ENCODE assay signal across 8 mouse cellular contexts in genomic region chr16:96199913-96200701, GRCm38 (mm10). TPM values are rescaled to one million over a fixed set of nuclear protein-coding genes. Genes with fewer than 3 reads are reported as not detected.
DNase-seq lines count a peak whose midpoint lies in the region; ATAC-seq and TF ChIP-seq lines count a peak whose summit lies in the region.

Gene Sh3bgr, plus strand, starts transcription at chr16:96200450.

- H3K4me2 ChIP-seq in embryonic facial prominence, embryonic 14.5 days (ENCODE audit: low read depth, low read length): peak within 1 kb of the TSS; percentile 48
- H3K4me2 ChIP-seq in heart, embryonic 13.5 days: peak within 1 kb of the TSS; percentile 71
- H3K4me2 ChIP-seq in kidney, postnatal 0 days (ENCODE audit: low read length): peak within 1 kb of the TSS; percentile 68

- H3K4me3 ChIP-seq in layer of hippocampus, adult 2 months: peak within 1 kb of the TSS; percentile 52
- H3K4me3 ChIP-seq in embryonic facial prominence, embryonic 14.5 days (ENCODE audit: low read depth, low read length): peak within 1 kb of the TSS; percentile 7; the same call in 1 of the 2 replicates
- peak within 1 kb of the TSS; percentile 60 for H3K4me3 ChIP-seq in heart, embryonic 13.5 days
- peak within 1 kb of the TSS; percentile 33 for H3K4me3 ChIP-seq in kidney, postnatal 0 days (replicated peaks; ENCODE audit: low read depth, low read length)
- H3K4me3 ChIP-seq in small intestine, adult 2 months (ENCODE audit: low read depth, low read length): peak within 1 kb of the TSS; percentile 54

- peak within 1 kb of the TSS; percentile 50 for H3K27ac ChIP-seq in layer of hippocampus, adult 2 months
- 0 out of 2 replicates have a peak within 1 kb of the TSS, but pooled peaks have one; percentile 10 for H3K27ac ChIP-seq in embryonic facial prominence, embryonic 14.5 days (replicated peaks; ENCODE audit: low read depth, low read length)
- peak within 1 kb of the TSS; percentile 97 for H3K27ac ChIP-seq in heart, embryonic 13.5 days (replicated peaks)
- peak within 1 kb of the TSS; percentile 67 for H3K27ac ChIP-seq in kidney, postnatal 0 days
- peak within 1 kb of the TSS; percentile 35 for H3K27ac ChIP-seq in small intestine, adult 2 months (ENCODE audit: insufficient read depth, low read depth, low read length)

- H3K36me3 ChIP-seq in embryonic facial prominence, embryonic 14.5 days (ENCODE audit: control insufficient read depth, insufficient read depth, low read length): no peaks in the 10 kb centered on the region
- no peaks in the 10 kb centered on the region for H3K36me3 ChIP-seq in heart, embryonic 13.5 days
- H3K36me3 ChIP-seq in kidney, postnatal 0 days (ENCODE audit: insufficient read depth, low read length): no peaks in the 10 kb centered on the region
- H3K36me3 ChIP-seq in small intestine, adult 2 months (ENCODE audit: control insufficient read depth, insufficient read depth, low read length): no peaks in the 10 kb centered on the region

- no peak for TF ChIP-seq POLR2A in small intestine, adult 2 months (IDR thresholded peaks at IDR 0.05; ENCODE audit: low read depth, low read length)

- no peak for TF ChIP-seq CTCF in layer of hippocampus, adult 2 months (conservative IDR thresholded peaks at IDR 0.05)
- no peak for TF ChIP-seq CTCF in kidney, postnatal 0 days (IDR thresholded peaks at IDR 0.05; ENCODE audit: low read depth)
- TF ChIP-seq CTCF in small intestine, adult 2 months (IDR thresholded peaks at IDR 0.05; ENCODE audit: extremely low read depth, insufficient read length, insufficient replicate concordance, low read depth, low read length): no peak

- peak within 1 kb of the TSS; percentile 37; the same call in 1 of the 2 replicates for H3K9ac ChIP-seq in embryonic facial prominence, embryonic 14.5 days (ENCODE audit: low read depth, low read length)
- peak within 1 kb of the TSS; percentile 89 for H3K9ac ChIP-seq in heart, embryonic 13.5 days
- H3K9ac ChIP-seq in kidney, postnatal 0 days (ENCODE audit: low read depth, low read length): peak within 1 kb of the TSS; percentile 40

- DNase-seq in layer of hippocampus, adult 2 months (ENCODE audit: low spot score in 2 of 2): peak in 1 of 2 experiments; percentile 34
- DNase-seq in layer of hippocampus, adult 9-11 months: no peak
- peak; percentile 49 for DNase-seq in embryonic facial prominence, embryonic 14.5 days (ENCODE audit: low spot score)
- DNase-seq in kidney, postnatal 0 days (ENCODE audit: low spot score): peak; percentile 80
- DNase-seq in lung, postnatal 25 days (ENCODE audit: low spot score): peak; percentile 65
- no peak for DNase-seq in B cell, adult 2 months

- H3K4me1 ChIP-seq in embryonic facial prominence, embryonic 14.5 days (ENCODE audit: control insufficient read depth, insufficient read depth, low read length): peaks cover 5% of the 10 kb centered on the region; the same call in 1 of the 2 replicates
- H3K4me1 ChIP-seq in heart, embryonic 13.5 days: peaks cover 32% of the 10 kb centered on the region
- H3K4me1 ChIP-seq in kidney, postnatal 0 days (replicated peaks; ENCODE audit: insufficient read depth, low read length): peaks cover 14% of the 10 kb centered on the region
- peaks cover 9% of the 10 kb centered on the region for H3K4me1 ChIP-seq in small intestine, adult 2 months (ENCODE audit: control insufficient read depth, insufficient read depth, insufficient read length, low read length)

- no peaks in the 10 kb centered on the region for H3K9me3 ChIP-seq in embryonic facial prominence, embryonic 14.5 days (ENCODE audit: control insufficient read depth, low read length)
- no peaks in the 10 kb centered on the region for H3K9me3 ChIP-seq in heart, embryonic 13.5 days
- H3K9me3 ChIP-seq in kidney, postnatal 0 days (replicated peaks; ENCODE audit: low read length): no peaks in the 10 kb centered on the region

- WGBS in embryonic facial prominence, embryonic 14.5 days: 6% methylated on average over 20 of the region's 20 CpGs
- WGBS in heart, embryonic 13.5 days: 1% methylated on average over 20 of the region's 20 CpGs
- 1% methylated on average over 20 of the region's 20 CpGs for WGBS in kidney, postnatal 0 days
- WGBS in small intestine, adult 2 months: 4% methylated on average over 20 of the region's 20 CpGs

- peak; percentile 87 for ATAC-seq in embryonic facial prominence, embryonic 14.5 days (ENCODE audit: low read depth)
- ATAC-seq in heart, embryonic 13.5 days (ENCODE audit: extremely low read depth, insufficient number of reproducible peaks, low FRiP score, low TSS enrichment): peak; percentile 91
- peak; percentile 89 for ATAC-seq in kidney, postnatal 0 days (replicated peaks; ENCODE audit: low FRiP score, low read depth)

- H3K27me3 ChIP-seq in embryonic facial prominence, embryonic 14.5 days (replicated peaks; ENCODE audit: control insufficient read depth, insufficient read depth, low read length): no peaks in the 10 kb centered on the region
- no peaks in the 10 kb centered on the region for H3K27me3 ChIP-seq in heart, embryonic 13.5 days (replicated peaks)
- no peaks in the 10 kb centered on the region for H3K27me3 ChIP-seq in kidney, postnatal 0 days (ENCODE audit: insufficient read depth, low read length)
- H3K27me3 ChIP-seq in small intestine, adult 2 months (ENCODE audit: control insufficient read depth, insufficient read depth, low read length): no peaks in the 10 kb centered on the region

RNA-seq across cellular contexts. Expression of gene Sh3bgr, which starts in this region (rescaled TPM):
- 1 to 10 TPM; 2.1 to 3.3 TPM for total RNA-seq in layer of hippocampus, adult 2 months (2021)
- polyA plus RNA-seq in embryonic facial prominence, embryonic 14.5 days (2014; fragmentation: Nextera tagmentation; extraction: Ambion mirVana): 25.4 and 40.9 TPM in 2 replicates
- polyA plus RNA-seq in heart, embryonic 13.5 days (2015; fragmentation: Nextera tagmentation; extraction: Ambion mirVana): 520 and 554 TPM in 2 replicates
- polyA plus RNA-seq in kidney, postnatal 0 days (2015; fragmentation: Nextera tagmentation; extraction: Ambion mirVana): 3.3 and 3.6 TPM in 2 replicates
- polyA plus RNA-seq in small intestine, adult 2 months (2012; rRNA removed): 3.8 and 4.5 TPM in 2 replicates

Comparison
In these comparisons a context has a peak if more than half of its experiments do, and no peak if none do; other contexts are left out.
1. RNA of gene Sh3bgr (polyA plus RNA-seq): 520 to 554 TPM in heart, embryonic 13.5 days; 25.4 to 40.9 TPM in embryonic facial prominence, embryonic 14.5 days, 3.8 to 4.5 TPM in small intestine, adult 2 months and 3.3 to 3.6 TPM in kidney, postnatal 0 days; every median in the first group is over 10 times any median in the second.
2. DNase-seq: peak in embryonic facial prominence, embryonic 14.5 days (single experiment), kidney, postnatal 0 days (single experiment) and lung, postnatal 25 days (single experiment); none in layer of hippocampus, adult 9-11 months (single experiment) and B cell, adult 2 months (0 of 2).
3. H3K27ac ChIP-seq: peak in every context shown above with its lines; median percentile 97 in heart, embryonic 13.5 days; 67 in kidney, postnatal 0 days; 50 in layer of hippocampus, adult 2 months; 35 in small intestine, adult 2 months; 10 in embryonic facial prominence, embryonic 14.5 days.
4. H3K4me3 ChIP-seq: peak in every context shown above with its lines; median percentile 60 in heart, embryonic 13.5 days; 54 in small intestine, adult 2 months; 52 in layer of hippocampus, adult 2 months; 33 in kidney, postnatal 0 days; 7 in embryonic facial prominence, embryonic 14.5 days.
5. H3K9ac ChIP-seq: peak in every context shown above with its lines; median percentile 89 in heart, embryonic 13.5 days; 40 in kidney, postnatal 0 days; 37 in embryonic facial prominence, embryonic 14.5 days.
6. Peak in every context shown above with its lines, with median percentiles within 50 percentile points of each other: ATAC-seq and H3K4me2 ChIP-seq.